Mouse (Mus musculus) liver, embryonic 13.5 days (tissue): ENCODE measurements around the gene Baz2b. TPM values are rescaled to one million over a fixed set of nuclear protein-coding genes. Genes with fewer than 3 reads are reported as not detected.
A peak's percentile ranks its signal among the peaks of the same experiment; 100 is the strongest.

Experiments
- ATAC-seq: fragments of 200-750 bp; cut with Nextera tagmentation; 2 replicates; pipeline ENCODE4 v1.8.0; 2017; ENCODE audit warnings: low read depth, mild to moderate bottlenecking, moderate number of reproducible peaks, moderate library complexity
- DNase-seq: peaks from one replicate; pipeline ENCODE4 v3.0.0; 2022
- H3K27ac ChIP-seq: fragments of 300-500 bp; sonication (generic); 2 replicates; pipeline ENCODE4 v1.5.1; 2015; ENCODE audit warnings: moderate library complexity, mild to moderate bottlenecking, inconsistent platforms
- H3K27me3 ChIP-seq: fragments of 300-500 bp; sonication (generic); 2 replicates; pipeline ENCODE4 v1.6.1; 2015; ENCODE audit warnings: mild to moderate bottlenecking, inconsistent platforms
- H3K36me3 ChIP-seq: fragments of 300-500 bp; sonication (generic); 2 replicates; pipeline ENCODE4 v1.6.1; 2015; ENCODE audit warnings: mild to moderate bottlenecking, inconsistent platforms
- H3K4me1 ChIP-seq: fragments of 300-500 bp; sonication (generic); replicated peaks from 2 replicates; pipeline ENCODE4 v1.6.1; 2015; ENCODE audit warnings: inconsistent platforms
- H3K4me2 ChIP-seq: fragments of 300-500 bp; sonication (generic); 2 replicates; pipeline ENCODE4 v1.6.1; 2015; ENCODE audit warnings: inconsistent platforms, mild to moderate bottlenecking, moderate library complexity
- H3K4me3 ChIP-seq: fragments of 300-500 bp; sonication (generic); replicated peaks from 2 replicates; pipeline ENCODE4 v1.5.1; 2015; ENCODE audit warnings: mild to moderate bottlenecking, inconsistent platforms
- H3K9ac ChIP-seq: fragments of 300-500 bp; sonication (generic); 2 replicates; pipeline ENCODE4 v1.6.1; 2015; ENCODE audit warnings: mild to moderate bottlenecking, inconsistent platforms
- H3K9me3 ChIP-seq: fragments of 300-500 bp; sonication (generic); replicated peaks from 2 replicates; pipeline ENCODE4 v1.6.1; 2016; ENCODE audit warnings: inconsistent platforms
- WGBS: fragments of 180-500 bp; shearing (Covaris S2); methylation state at CpG from one replicate; pipeline ENCODE4 v1.1.7; 2015; ENCODE audit not compliant: insufficient replicate concordance; 5-methylcytosine and 5-hydroxymethylcytosine counted together
- polyA plus RNA-seq: library from polyadenylated mRNA; unstranded; fragments of >200 nt; fragmentation: Nextera tagmentation; extraction: Ambion mirVana; gene quantifications from 2 replicates; pipeline ENCODE4 v1.2.1, GENCODE M21; 2015

Baz2b gene
- 14.4 and 16.5 TPM in 2 replicates for polyA plus RNA-seq

DNA sequence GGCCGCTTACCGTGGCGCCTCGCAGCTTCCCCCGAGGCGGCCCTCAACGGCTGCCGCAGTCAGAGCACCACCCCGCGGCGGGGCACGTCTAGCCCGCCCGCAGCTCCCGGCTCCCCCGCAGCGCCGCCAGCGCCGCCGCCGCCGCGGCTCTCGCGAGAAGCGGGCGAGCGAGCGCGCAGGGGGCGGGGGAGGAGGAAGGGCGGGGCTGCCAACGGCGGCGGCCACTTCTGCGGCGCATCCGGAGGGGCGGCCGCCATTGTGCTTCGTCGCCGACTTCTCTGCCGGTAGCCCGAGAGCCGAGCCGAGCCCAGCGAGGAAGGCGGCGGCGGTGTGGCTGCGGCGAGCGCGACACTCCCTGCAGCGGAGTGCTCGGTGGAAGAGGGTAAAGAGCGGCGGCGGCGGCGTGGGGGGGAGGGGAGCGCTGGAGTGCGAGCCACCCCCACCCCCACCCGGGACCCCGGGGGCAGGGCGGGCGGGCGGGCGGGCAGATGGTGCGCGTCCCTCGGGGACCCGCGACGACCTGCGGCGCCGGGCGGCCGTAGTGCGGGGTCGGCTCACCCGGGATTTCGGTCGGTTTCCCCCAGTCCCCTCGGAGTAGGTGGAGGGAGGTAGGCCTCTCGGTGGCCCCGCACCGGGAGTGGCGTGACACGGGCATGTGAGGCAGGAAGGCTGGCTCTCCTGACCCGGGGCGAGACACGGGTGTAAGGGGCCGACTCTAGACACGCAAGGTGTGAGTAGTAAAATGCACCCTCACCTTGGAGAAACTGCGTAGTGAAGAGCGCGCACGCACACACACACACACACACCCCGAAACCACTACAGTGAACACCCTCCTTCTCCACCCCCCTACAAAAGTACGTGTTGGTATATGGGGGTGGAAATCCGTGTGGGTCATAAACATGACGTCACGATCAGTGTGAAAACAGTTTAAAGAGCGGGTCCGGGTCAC is at the start of gene Baz2b, which contains the start of gene March7:
Gene Baz2b (minus strand): TSS at position 137 of the 949 bp plus-strand sequence.
Gene March7 (plus strand): TSS at position 185 of the 949 bp plus-strand sequence.
- peak within 1 kb of the TSS; percentile 96 for H3K9ac ChIP-seq
- peaks cover 31% of the 10 kb centered on the region for H3K36me3 ChIP-seq
- H3K4me3 ChIP-seq: peak within 1 kb of the TSS; percentile 93
- under 1% methylated on average over 101 of the region's 109 CpGs for WGBS
- peak within 1 kb of the TSS; percentile 92 for H3K27ac ChIP-seq
- ATAC-seq: peak; percentile 91
- peaks cover 52% of the 10 kb centered on the region for H3K4me1 ChIP-seq
- H3K27me3 ChIP-seq: no peaks in the 10 kb centered on the region
- peak within 1 kb of the TSS; percentile 76 for H3K4me2 ChIP-seq
- H3K9me3 ChIP-seq: no peaks in the 10 kb centered on the region
- DNase-seq: peak; percentile 83

DNA sequence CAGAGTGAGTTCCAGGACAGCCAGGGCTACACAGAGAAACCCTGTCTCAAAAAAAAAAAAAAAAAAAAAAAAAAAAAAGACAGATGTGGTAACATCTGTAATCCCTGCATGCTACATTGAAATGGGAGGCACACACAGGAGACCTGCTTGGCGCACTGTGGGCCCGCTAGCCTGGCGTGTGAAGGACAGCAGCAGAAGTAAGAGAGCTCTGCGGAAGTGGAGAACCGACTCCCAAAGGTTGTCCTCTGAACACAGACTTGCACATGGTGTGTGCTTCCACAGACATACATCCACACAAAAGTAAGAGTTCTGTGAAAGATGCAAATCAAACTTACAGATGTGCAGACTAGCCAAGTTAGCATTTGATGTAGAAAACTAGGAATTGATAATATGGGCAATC is 49.5 kb upstream of the Baz2b start:
- H3K36me3 ChIP-seq: peaks cover 11% of the 10 kb centered on the region
- no peak overlapping the region for H3K9ac ChIP-seq
- DNase-seq (no peak), ATAC-seq (no peak)
- H3K9me3 ChIP-seq: no peaks in the 10 kb centered on the region
- WGBS: 91% methylated on average over 5 of the region's 5 CpGs
- H3K4me3 ChIP-seq: no peak overlapping the region
- no peaks in the 10 kb centered on the region for H3K27me3 ChIP-seq
- H3K27ac ChIP-seq: no peak overlapping the region
- no peaks in the 10 kb centered on the region for H3K4me1 ChIP-seq
- H3K4me2 ChIP-seq: no peak overlapping the region

DNA sequence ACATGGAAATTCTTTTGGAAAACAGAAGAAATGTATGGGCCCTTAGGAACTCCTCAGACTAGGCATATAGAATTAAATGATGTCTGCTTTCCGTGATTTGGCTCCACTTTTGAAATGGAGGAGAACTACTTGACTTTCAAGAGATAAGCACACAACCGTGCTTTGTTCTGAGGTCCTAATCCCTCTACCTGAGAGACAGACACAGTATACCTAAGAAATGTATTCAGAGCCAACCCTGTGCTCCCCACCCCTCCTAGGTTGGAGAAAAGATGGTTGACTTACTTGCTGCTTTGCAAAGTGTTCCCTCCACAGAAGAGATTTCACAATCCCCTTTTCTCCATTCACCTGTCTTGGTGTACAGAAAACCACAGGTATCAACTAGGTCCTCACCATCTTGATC is 47.1 kb upstream of the Baz2b start:
- no peaks in the 10 kb centered on the region for H3K27me3 ChIP-seq
- H3K4me1 ChIP-seq: no peaks in the 10 kb centered on the region
- H3K9me3 ChIP-seq: no peaks in the 10 kb centered on the region
- ATAC-seq: no peak
- WGBS: 67% methylated on average over 2 of the region's 2 CpGs
- no peak overlapping the region for H3K4me3 ChIP-seq
- H3K9ac ChIP-seq: no peak overlapping the region
- peaks cover 18% of the 10 kb centered on the region for H3K36me3 ChIP-seq
- H3K4me2 ChIP-seq: no peak overlapping the region
- no peak for DNase-seq
- no peak overlapping the region for H3K27ac ChIP-seq

DNA sequence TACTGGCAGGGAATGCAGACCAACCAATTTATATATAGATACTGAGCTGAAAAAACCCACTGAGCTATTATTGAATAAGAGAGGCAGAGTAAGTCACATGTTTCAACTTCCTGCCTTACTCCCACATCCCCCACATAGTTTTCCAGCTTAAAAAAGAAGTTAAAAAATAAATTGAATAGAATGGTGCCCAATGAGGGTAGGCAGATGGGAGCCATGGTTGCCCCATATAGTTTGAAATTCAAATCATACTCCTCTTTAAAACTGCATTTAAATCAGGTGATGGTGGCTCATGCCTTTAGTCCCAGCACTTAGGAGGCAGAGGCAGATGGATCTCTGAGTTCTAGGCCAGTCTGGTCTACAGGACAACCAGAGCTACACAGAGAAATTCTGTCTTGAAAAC is 43.9 kb upstream of the Baz2b start:
- Histone ChIP-seq H3K4me3 (no peak overlapping the region), H3K27ac (no peak overlapping the region), H3K27me3 (no peaks in the 10 kb centered on the region), H3K9me3 (no peaks in the 10 kb centered on the region), H3K36me3 (peaks cover 30% of the 10 kb centered on the region), H3K9ac (no peak overlapping the region), H3K4me1 (no peaks in the 10 kb centered on the region), H3K4me2 (no peak overlapping the region)
- ATAC-seq (no peak), DNase-seq (no peak)

- H3K9ac ChIP-seq: no peak overlapping the region
- H3K27ac ChIP-seq: no peak overlapping the region
- no peak overlapping the region for H3K4me3 ChIP-seq
- no peak for ATAC-seq
- no peak overlapping the region for H3K4me2 ChIP-seq
- no peaks in the 10 kb centered on the region for H3K4me1 ChIP-seq
- no peaks in the 10 kb centered on the region for H3K9me3 ChIP-seq
- DNase-seq: no peak
- H3K36me3 ChIP-seq: peaks cover 26% of the 10 kb centered on the region
- H3K27me3 ChIP-seq: no peaks in the 10 kb centered on the region
- 73% methylated on average over 4 of the region's 4 CpGs for WGBS
Observed at GRCm38 (mm10) chr2:60252782-60253181, 43.1 kb upstream of the Baz2b start.

DNA sequence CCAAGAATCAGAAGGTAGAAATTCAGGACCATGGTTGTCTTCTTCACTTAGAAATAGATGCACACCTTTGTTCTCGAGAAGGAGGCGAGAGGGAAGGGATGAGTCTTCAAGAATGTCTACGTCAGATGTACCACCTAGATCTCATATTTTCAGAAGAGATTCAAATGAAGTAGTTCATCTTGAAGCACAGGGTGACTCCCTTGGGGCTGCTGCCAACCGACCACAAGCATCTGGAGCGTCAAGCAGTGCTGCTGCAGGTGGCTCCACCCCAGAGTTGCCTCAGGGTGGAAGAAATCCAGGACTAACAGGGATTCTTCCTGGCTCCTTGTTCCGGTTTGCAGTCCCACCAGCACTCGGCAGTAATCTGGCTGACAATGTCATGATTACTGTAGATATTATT is 24.9 kb upstream of the Baz2b start:
- H3K4me3 ChIP-seq: no peak overlapping the region
- no peak overlapping the region for H3K9ac ChIP-seq
- no peak for DNase-seq
- WGBS: 84% methylated on average over 7 of the region's 7 CpGs
- H3K4me1 ChIP-seq: no peaks in the 10 kb centered on the region
- H3K4me2 ChIP-seq: no peak overlapping the region
- H3K9me3 ChIP-seq: no peaks in the 10 kb centered on the region
- H3K36me3 ChIP-seq: peaks cover 75% of the 10 kb centered on the region
- no peak for ATAC-seq
- H3K27me3 ChIP-seq: no peaks in the 10 kb centered on the region
- H3K27ac ChIP-seq: no peak overlapping the region

DNA sequence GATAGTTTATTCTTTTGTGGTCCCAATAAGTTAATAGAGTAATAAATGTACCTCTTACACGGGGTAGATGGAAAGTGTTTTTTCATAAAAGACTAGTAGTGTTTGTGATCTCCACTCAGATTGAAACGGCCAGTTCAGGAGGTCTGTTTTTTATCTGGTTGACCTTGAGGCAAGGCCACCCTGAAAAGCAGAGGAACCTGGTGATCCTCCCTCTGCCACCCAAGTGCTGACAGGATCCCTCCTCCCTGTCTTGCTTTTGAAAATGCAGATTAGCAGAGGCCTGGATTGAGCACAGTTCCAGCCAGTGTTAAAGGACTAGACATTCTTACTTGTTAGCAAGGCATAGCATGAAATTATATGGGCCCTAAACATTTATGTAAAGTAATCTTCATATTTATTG is 23.5 kb upstream of the Baz2b start:
- no peak for ATAC-seq
- WGBS: 64% methylated on average over 2 of the region's 2 CpGs
- no peak overlapping the region for H3K9ac ChIP-seq
- DNase-seq: no peak
- peaks cover 7% of the 10 kb centered on the region for H3K4me1 ChIP-seq
- peaks cover 68% of the 10 kb centered on the region for H3K36me3 ChIP-seq
- no peaks in the 10 kb centered on the region for H3K27me3 ChIP-seq
- no peak overlapping the region for H3K4me3 ChIP-seq
- no peaks in the 10 kb centered on the region for H3K9me3 ChIP-seq
- no peak overlapping the region for H3K27ac ChIP-seq
- no peak overlapping the region for H3K4me2 ChIP-seq

- Histone ChIP-seq H3K9me3 (no peaks in the 10 kb centered on the region), H3K4me3 (no peak overlapping the region), H3K9ac (no peak overlapping the region), H3K27me3 (no peaks in the 10 kb centered on the region), H3K4me2 (no peak overlapping the region), H3K27ac (no peak overlapping the region), H3K36me3 (peaks cover 45% of the 10 kb centered on the region), H3K4me1 (peaks cover 17% of the 10 kb centered on the region)
- DNase-seq: no peak
- ATAC-seq: no peak
- WGBS: 81% methylated on average over 2 of the region's 2 CpGs
Observed at GRCm38 (mm10) chr2:60230361-60230760, 20.7 kb upstream of the Baz2b start.

GRCm38 (mm10) chr2:60228470-60228869 is 18.8 kb upstream of the Baz2b start:
- Histone ChIP-seq H3K9me3 (no peaks in the 10 kb centered on the region), H3K27me3 (no peaks in the 10 kb centered on the region), H3K27ac (no peak overlapping the region; the same call in 1 of the 2 replicates), H3K36me3 (peaks cover 30% of the 10 kb centered on the region), H3K4me2 (no peak overlapping the region), H3K4me3 (no peak overlapping the region), H3K4me1 (peaks cover 19% of the 10 kb centered on the region), H3K9ac (no peak overlapping the region)
- no peak for DNase-seq
- 83% methylated on average over 1 of the region's 1 CpGs for WGBS
- peak; percentile 43; the same call in 1 of the 2 replicates for ATAC-seq

GRCm38 (mm10) chr2:60223489-60223888 is 13.8 kb upstream of the Baz2b start:
- H3K27ac ChIP-seq: no peak overlapping the region
- H3K4me3 ChIP-seq: no peak overlapping the region
- H3K27me3 ChIP-seq: no peaks in the 10 kb centered on the region
- no peak overlapping the region for H3K4me2 ChIP-seq
- ATAC-seq (no peak), DNase-seq (no peak)
- H3K36me3 ChIP-seq: no peaks in the 10 kb centered on the region; the same call in 1 of the 2 replicates
- H3K9ac ChIP-seq: no peak overlapping the region
- peaks cover 28% of the 10 kb centered on the region for H3K4me1 ChIP-seq
- no peaks in the 10 kb centered on the region for H3K9me3 ChIP-seq
- WGBS: 56% methylated on average over 1 of the region's 1 CpGs

- Histone ChIP-seq H3K27ac (no peak overlapping the region), H3K27me3 (no peaks in the 10 kb centered on the region), H3K36me3 (no peaks in the 10 kb centered on the region; the same call in 1 of the 2 replicates), H3K9me3 (no peaks in the 10 kb centered on the region), H3K9ac (no peak overlapping the region), H3K4me2 (no peak overlapping the region), H3K4me3 (no peak overlapping the region), H3K4me1 (peaks cover 25% of the 10 kb centered on the region)
- DNase-seq (no peak), ATAC-seq (no peak)
- WGBS: 94% methylated on average over 2 of the region's 2 CpGs
Observed at GRCm38 (mm10) chr2:60221954-60222353, 12.3 kb upstream of the Baz2b start.

DNA sequence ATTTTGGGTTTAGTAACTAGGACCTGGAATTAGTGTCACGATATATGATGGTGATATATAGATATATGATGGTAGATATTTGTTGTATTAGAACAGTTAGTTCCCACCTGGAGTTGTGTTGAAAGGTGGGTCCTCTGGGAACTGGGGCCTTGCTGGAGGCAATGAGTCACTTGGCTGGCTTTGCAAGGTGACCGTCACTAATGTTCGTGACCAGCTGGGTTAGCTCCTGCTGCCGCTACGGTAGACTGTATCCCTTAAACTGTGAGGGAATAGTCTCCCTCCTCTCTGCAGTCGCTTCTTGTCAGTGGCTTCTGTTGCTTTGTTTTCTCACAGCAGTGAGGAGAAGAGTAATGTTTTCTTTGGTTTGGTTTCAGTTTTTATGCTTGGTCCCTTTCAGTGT is 11.6 kb upstream of the Baz2b start:
- Histone ChIP-seq H3K4me2 (no peak overlapping the region), H3K27me3 (no peaks in the 10 kb centered on the region), H3K27ac (no peak overlapping the region), H3K4me3 (no peak overlapping the region), H3K9me3 (no peaks in the 10 kb centered on the region), H3K4me1 (peaks cover 30% of the 10 kb centered on the region), H3K9ac (no peak overlapping the region), H3K36me3 (no peaks in the 10 kb centered on the region; the same call in 1 of the 2 replicates)
- no peak for DNase-seq
- ATAC-seq: no peak
- WGBS: 85% methylated on average over 6 of the region's 6 CpGs
